Mouse (Mus musculus) ES-CJ7 (cell line): ENCODE data around the gene Skida1.

Experiments
- DNase-seq: peaks from one replicate; pipeline ENCODE4 v3.0.0; 2011; ENCODE audit warnings: low read depth, low spot score

The Skida1 gene

GRCm38 (mm10) chr2:18048453-18049075, at the start of gene Skida1:
TSS of gene Skida1 (minus strand) at chr2:18049051.
- DNase-seq, result no peak

GRCm38 (mm10) chr2:18095804-18096203, 47.0 kb upstream of the Skida1 start:
- no peak for DNase-seq

GRCm38 (mm10) chr2:18094319-18094718, 45.5 kb upstream of the Skida1 start:
- no peak for DNase-seq

- DNase-seq, result no peak
Observed at GRCm38 (mm10) chr2:18093858-18094257, 45.0 kb upstream of the Skida1 start.

GRCm38 (mm10) chr2:18087695-18088094, 38.8 kb upstream of the Skida1 start:
- DNase-seq, result peak; percentile 45

- no peak for DNase-seq
Observed at GRCm38 (mm10) chr2:18080182-18080860, 31.5 kb upstream of the Skida1 start.

GRCm38 (mm10) chr2:18071947-18072346, 23.1 kb upstream of the Skida1 start:
- DNase-seq, result no peak

GRCm38 (mm10) chr2:18068071-18068796, 19.4 kb upstream of the Skida1 start:
- no peak for DNase-seq

- no peak for DNase-seq
Observed at GRCm38 (mm10) chr2:18066436-18066835, 17.6 kb upstream of the Skida1 start.

- DNase-seq, result no peak
Observed at GRCm38 (mm10) chr2:18065708-18066030, 16.8 kb upstream of the Skida1 start.

GRCm38 (mm10) chr2:18064941-18065707, 16.3 kb upstream of the Skida1 start:
- peak; percentile 87 for DNase-seq

GRCm38 (mm10) chr2:18064356-18064858, 15.6 kb upstream of the Skida1 start:
- peak; percentile 93 for DNase-seq

- DNase-seq, result peak; percentile 62
Observed at GRCm38 (mm10) chr2:18063763-18064251, 15.0 kb upstream of the Skida1 start.

GRCm38 (mm10) chr2:18060396-18060795, 11.5 kb upstream of the Skida1 start:
- no peak for DNase-seq

- no peak for DNase-seq
Observed at GRCm38 (mm10) chr2:18059891-18060290, 11.0 kb upstream of the Skida1 start.

- DNase-seq, result no peak
Observed at GRCm38 (mm10) chr2:18059063-18059462, 10.2 kb upstream of the Skida1 start.

- no peak for DNase-seq
Observed at GRCm38 (mm10) chr2:18058146-18058708, 9.4 kb upstream of the Skida1 start.

GRCm38 (mm10) chr2:18057336-18058145, 8.7 kb upstream of the Skida1 start:
- peak; percentile 41 for DNase-seq

GRCm38 (mm10) chr2:18056786-18057255, 8.0 kb upstream of the Skida1 start:
- peak; percentile 92 for DNase-seq
